Mouse (Mus musculus): ENCODE results near the gene Ttf2. TPM values are rescaled to one million over a fixed set of nuclear protein-coding genes. Genes with fewer than 3 reads are reported as not detected.

Ttf2 gene
- polyA plus RNA-seq, 1 experiment from 2014 or later, result 3.6 TPM

DNA sequence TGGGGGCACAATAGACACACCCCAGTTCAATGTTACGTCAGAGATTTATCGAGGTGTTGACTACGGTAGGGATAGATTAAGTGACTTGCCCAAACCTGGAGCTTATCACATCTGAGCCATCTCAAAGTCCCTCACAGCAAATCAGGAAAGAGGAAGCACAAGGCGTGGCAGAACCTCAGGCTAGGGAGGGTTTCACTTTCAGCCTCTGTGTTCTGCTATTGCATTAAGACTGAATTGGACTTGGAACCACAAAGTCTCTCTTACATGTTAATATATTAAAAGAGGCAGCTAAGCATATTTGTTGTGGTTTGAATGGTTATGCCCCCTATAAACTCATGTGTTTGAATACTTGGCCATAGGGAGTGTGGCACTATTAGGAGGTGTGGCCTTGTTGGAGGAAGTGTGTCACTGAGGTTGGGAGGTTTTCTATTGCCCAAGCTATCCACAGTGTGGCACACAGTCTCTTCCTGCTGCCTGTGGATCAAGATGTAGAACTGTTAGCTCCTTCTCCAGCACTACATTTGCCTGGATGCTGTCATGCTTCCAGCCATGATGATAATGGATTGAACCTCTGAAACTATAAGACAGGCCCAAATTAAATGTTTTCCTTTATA lies 41.2 kb upstream of the Ttf2 start:
- Histone ChIP-seq H3K9me3 (ENCODE audit: control insufficient read depth, low read length) (no peaks in the 10 kb centered on the region), H3K9ac (ENCODE audit: low read depth, low read length) (no peak overlapping the region), H3K36me3 (ENCODE audit: control insufficient read depth, insufficient read depth, low read length) (no peaks in the 10 kb centered on the region), H3K4me2 (ENCODE audit: low read length) (no peak overlapping the region), H3K27ac (ENCODE audit: low read depth, low read length) (no peak overlapping the region), H3K27me3 (replicated peaks; ENCODE audit: control insufficient read depth, insufficient read depth, low read length) (no peaks in the 10 kb centered on the region), H3K4me3 (ENCODE audit: low read length) (no peak overlapping the region), H3K4me1 (ENCODE audit: control insufficient read depth, insufficient read depth, low read depth, low read length) (no peaks in the 10 kb centered on the region; the same call in 1 of the 2 replicates)
- 93% methylated on average over 4 of the region's 4 CpGs for WGBS
- ATAC-seq, result no peak

DNA sequence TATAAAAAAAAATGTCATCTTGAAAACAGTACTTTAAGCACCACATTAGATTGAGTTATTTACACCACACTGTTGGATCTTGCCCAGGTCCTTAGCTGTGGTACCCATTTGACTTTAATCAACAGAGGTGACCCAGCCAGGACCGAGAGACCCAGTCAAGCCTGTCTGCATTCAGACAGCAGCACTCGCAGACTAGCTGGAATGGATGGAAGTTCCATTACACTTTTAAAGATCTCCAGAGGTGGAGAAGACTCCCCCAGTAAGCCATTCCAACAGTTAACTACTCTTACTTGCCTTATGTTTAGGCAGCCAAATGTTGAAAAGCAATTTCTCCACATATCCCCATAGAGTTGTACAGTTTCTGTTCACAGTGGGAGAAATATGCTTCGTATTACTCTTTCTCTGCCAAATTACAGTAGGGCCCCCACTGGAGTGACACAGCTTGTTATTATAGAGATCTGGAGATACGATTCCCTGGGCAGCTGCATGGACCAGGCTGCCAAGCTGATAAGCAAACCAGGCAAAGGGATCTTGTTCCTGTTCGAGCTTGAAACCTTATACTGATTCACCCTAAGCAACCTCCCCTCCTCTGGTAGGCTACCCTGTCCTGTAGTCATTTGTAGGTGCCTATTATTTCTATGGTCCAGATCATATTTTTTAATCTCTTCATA lies 37.8 kb upstream of the Ttf2 start:
- no peaks in the 10 kb centered on the region for H3K9me3 ChIP-seq (ENCODE audit: control insufficient read depth, low read length)
- no peak overlapping the region for H3K4me2 ChIP-seq (ENCODE audit: low read length)
- no peaks in the 10 kb centered on the region for H3K36me3 ChIP-seq (ENCODE audit: control insufficient read depth, insufficient read depth, low read length)
- no peak overlapping the region for H3K27ac ChIP-seq (ENCODE audit: low read depth, low read length)
- WGBS, result 69% methylated on average over 5 of the region's 5 CpGs
- H3K4me3 ChIP-seq (ENCODE audit: low read length), result no peak overlapping the region
- no peaks in the 10 kb centered on the region for H3K4me1 ChIP-seq (ENCODE audit: control insufficient read depth, insufficient read depth, low read depth, low read length)
- H3K27me3 ChIP-seq (replicated peaks; ENCODE audit: control insufficient read depth, insufficient read depth, low read length), result no peaks in the 10 kb centered on the region
- ATAC-seq, result no peak; the same call in 1 of the 2 replicates
- no peak overlapping the region for H3K9ac ChIP-seq (ENCODE audit: low read depth, low read length)

- no peaks in the 10 kb centered on the region for H3K27me3 ChIP-seq (replicated peaks; ENCODE audit: control insufficient read depth, insufficient read depth, low read length)
- no peak overlapping the region for H3K9ac ChIP-seq (ENCODE audit: low read depth, low read length)
- WGBS, result 74% methylated on average over 6 of the region's 6 CpGs
- no peaks in the 10 kb centered on the region for H3K36me3 ChIP-seq (ENCODE audit: control insufficient read depth, insufficient read depth, low read length)
- no peak overlapping the region for H3K27ac ChIP-seq (ENCODE audit: low read depth, low read length)
- no peak overlapping the region for H3K4me2 ChIP-seq (ENCODE audit: low read length)
- no peaks in the 10 kb centered on the region for H3K4me1 ChIP-seq (ENCODE audit: control insufficient read depth, insufficient read depth, low read depth, low read length)
- H3K4me3 ChIP-seq (ENCODE audit: low read length), result no peak overlapping the region
- no peak for ATAC-seq
- no peaks in the 10 kb centered on the region for H3K9me3 ChIP-seq (ENCODE audit: control insufficient read depth, low read length)
Observed at GRCm38 (mm10) chr3:101005392-101005791, 35.9 kb upstream of the Ttf2 start.

GRCm38 (mm10) chr3:101003575-101004356 lies 34.3 kb upstream of the Ttf2 start:
- H3K4me3 ChIP-seq (ENCODE audit: low read length), result no peak overlapping the region
- no peak; the same call in 1 of the 2 replicates for ATAC-seq
- no peak overlapping the region for H3K9ac ChIP-seq (ENCODE audit: low read depth, low read length)
- no peaks in the 10 kb centered on the region for H3K27me3 ChIP-seq (replicated peaks; ENCODE audit: control insufficient read depth, insufficient read depth, low read length)
- H3K4me2 ChIP-seq (ENCODE audit: low read length), result no peak overlapping the region
- no peaks in the 10 kb centered on the region for H3K9me3 ChIP-seq (ENCODE audit: control insufficient read depth, low read length)
- H3K36me3 ChIP-seq (ENCODE audit: control insufficient read depth, insufficient read depth, low read length), result no peaks in the 10 kb centered on the region
- H3K27ac ChIP-seq (ENCODE audit: low read depth, low read length), result no peak overlapping the region
- no peaks in the 10 kb centered on the region for H3K4me1 ChIP-seq (ENCODE audit: control insufficient read depth, insufficient read depth, low read depth, low read length)
- 86% methylated on average over 15 of the region's 15 CpGs for WGBS

DNA sequence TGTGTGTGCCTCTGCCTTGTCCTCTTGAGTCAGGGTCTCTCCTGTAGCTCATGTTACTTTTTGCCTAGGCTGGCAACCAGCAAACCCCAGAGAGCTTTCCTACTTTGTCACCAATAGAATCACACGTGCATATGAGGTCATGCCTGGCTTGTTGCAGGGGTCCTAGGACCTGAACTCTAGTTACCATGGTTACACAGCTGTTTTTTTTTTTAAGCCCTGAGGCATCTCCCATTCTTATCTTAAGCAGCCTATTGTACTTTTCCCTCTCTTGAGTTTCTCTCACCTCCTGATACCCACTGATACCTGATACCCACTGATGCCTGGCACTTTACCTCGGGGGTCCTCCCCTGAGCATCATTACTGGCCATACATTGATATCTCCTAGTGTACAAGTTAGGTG lies 30.3 kb upstream of the Ttf2 start:
- no peaks in the 10 kb centered on the region for H3K27me3 ChIP-seq (replicated peaks; ENCODE audit: control insufficient read depth, insufficient read depth, low read length)
- no peak for ATAC-seq
- no peaks in the 10 kb centered on the region for H3K36me3 ChIP-seq (ENCODE audit: control insufficient read depth, insufficient read depth, low read length)
- H3K9ac ChIP-seq (ENCODE audit: low read depth, low read length), result no peak overlapping the region
- no peaks in the 10 kb centered on the region for H3K9me3 ChIP-seq (ENCODE audit: control insufficient read depth, low read length)
- no peak overlapping the region for H3K27ac ChIP-seq (ENCODE audit: low read depth, low read length)
- H3K4me2 ChIP-seq (ENCODE audit: low read length), result no peak overlapping the region
- no peaks in the 10 kb centered on the region; the same call in 1 of the 2 replicates for H3K4me1 ChIP-seq (ENCODE audit: control insufficient read depth, insufficient read depth, low read depth, low read length)
- no peak overlapping the region for H3K4me3 ChIP-seq (ENCODE audit: low read length)
- 29% methylated on average over 2 of the region's 2 CpGs for WGBS

DNA sequence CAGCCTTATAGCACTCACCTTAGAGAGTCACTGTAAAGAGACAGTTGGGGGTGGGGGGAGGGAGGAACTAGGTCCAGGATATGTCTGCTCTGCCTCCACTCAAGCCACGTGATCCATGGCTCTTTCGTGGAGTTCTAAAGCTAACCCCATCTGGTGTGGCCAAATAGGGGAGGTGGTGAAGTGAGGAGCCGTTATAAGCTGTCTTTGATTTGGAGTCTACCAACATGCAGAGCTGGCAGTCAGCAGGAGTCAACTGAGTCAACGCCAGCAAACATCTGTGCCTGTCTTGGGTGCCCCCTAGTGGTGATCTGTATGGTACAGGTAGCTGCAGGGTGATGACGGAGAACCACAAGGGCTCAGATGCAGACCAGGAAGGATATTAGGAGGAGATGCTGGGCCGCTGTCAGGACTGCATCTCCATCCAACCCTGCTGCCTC lies 29.5 kb upstream of the Ttf2 start:
- peak; percentile 66 for ATAC-seq
- no peak overlapping the region for H3K4me2 ChIP-seq (ENCODE audit: low read length)
- H3K27ac ChIP-seq (ENCODE audit: low read depth, low read length), result no peak overlapping the region
- no peaks in the 10 kb centered on the region for H3K27me3 ChIP-seq (replicated peaks; ENCODE audit: control insufficient read depth, insufficient read depth, low read length)
- no peak overlapping the region for H3K9ac ChIP-seq (ENCODE audit: low read depth, low read length)
- no peaks in the 10 kb centered on the region for H3K36me3 ChIP-seq (ENCODE audit: control insufficient read depth, insufficient read depth, low read length)
- H3K4me1 ChIP-seq (ENCODE audit: control insufficient read depth, insufficient read depth, low read depth, low read length), result no peaks in the 10 kb centered on the region; the same call in 1 of the 2 replicates
- H3K4me3 ChIP-seq (ENCODE audit: low read length), result no peak overlapping the region
- 6% methylated on average over 6 of the region's 6 CpGs for WGBS
- no peaks in the 10 kb centered on the region for H3K9me3 ChIP-seq (ENCODE audit: control insufficient read depth, low read length)

DNA sequence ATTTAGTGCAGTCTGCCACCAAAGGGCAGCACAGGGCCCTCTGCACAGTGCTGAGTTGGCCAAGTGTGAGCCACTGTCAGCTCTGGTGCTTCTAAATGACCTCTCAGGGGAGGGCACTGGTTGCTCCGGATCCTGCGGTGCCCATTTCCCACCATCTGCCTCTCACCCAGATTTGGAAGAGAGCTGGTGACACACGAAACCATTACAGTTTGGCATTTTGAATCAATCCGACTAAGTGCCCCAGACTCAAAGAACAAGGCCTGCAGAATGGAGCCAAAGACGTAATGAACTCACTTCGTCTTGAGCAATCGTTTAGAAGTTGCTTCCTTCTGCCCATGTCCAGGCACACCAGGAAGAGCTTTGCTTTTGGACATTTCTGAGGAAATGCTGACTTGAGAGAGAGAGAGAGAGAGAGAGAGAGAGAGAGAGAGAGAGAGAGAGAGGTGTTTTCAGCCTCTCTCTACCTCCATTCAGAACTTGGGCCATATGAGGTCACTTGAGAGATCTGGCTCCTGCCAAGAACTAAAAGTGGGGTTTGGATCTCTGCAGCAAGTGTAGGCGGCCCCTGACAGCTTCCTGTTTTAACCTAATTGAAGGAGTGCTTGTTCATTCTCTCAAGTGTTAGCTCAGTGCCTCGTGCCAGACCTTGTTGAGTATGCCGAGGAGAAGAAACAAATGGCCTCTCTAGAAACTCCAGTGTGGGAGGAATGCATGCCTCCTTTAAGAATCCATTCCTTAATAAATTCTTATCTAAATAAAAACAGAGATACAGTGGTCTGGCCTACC lies 28.5 kb upstream of the Ttf2 start:
- Histone ChIP-seq H3K9me3 (ENCODE audit: control insufficient read depth, low read length) (no peaks in the 10 kb centered on the region), H3K27ac (ENCODE audit: low read depth, low read length) (no peak overlapping the region), H3K4me3 (ENCODE audit: low read length) (no peak overlapping the region), H3K27me3 (replicated peaks; ENCODE audit: control insufficient read depth, insufficient read depth, low read length) (no peaks in the 10 kb centered on the region), H3K9ac (ENCODE audit: low read depth, low read length) (no peak overlapping the region), H3K36me3 (ENCODE audit: control insufficient read depth, insufficient read depth, low read length) (no peaks in the 10 kb centered on the region), H3K4me1 (ENCODE audit: control insufficient read depth, insufficient read depth, low read depth, low read length) (no peaks in the 10 kb centered on the region; the same call in 1 of the 2 replicates), H3K4me2 (ENCODE audit: low read length) (no peak overlapping the region)
- no peak for ATAC-seq
- 74% methylated on average over 10 of the region's 10 CpGs for WGBS

- Histone ChIP-seq H3K9me3 (ENCODE audit: control insufficient read depth, low read length) (no peaks in the 10 kb centered on the region), H3K9ac (ENCODE audit: low read depth, low read length) (no peak overlapping the region), H3K27ac (ENCODE audit: low read depth, low read length) (no peak overlapping the region), H3K4me1 (ENCODE audit: control insufficient read depth, insufficient read depth, low read depth, low read length) (no peaks in the 10 kb centered on the region; the same call in 1 of the 2 replicates), H3K27me3 (replicated peaks; ENCODE audit: control insufficient read depth, insufficient read depth, low read length) (no peaks in the 10 kb centered on the region), H3K4me2 (ENCODE audit: low read length) (no peak overlapping the region), H3K36me3 (ENCODE audit: control insufficient read depth, insufficient read depth, low read length) (no peaks in the 10 kb centered on the region), H3K4me3 (ENCODE audit: low read length) (no peak overlapping the region)
- ATAC-seq, result no peak
- WGBS, result 65% methylated on average over 4 of the region's 4 CpGs
Observed at GRCm38 (mm10) chr3:100994252-100994651, 24.8 kb upstream of the Ttf2 start.
